Mouse (Mus musculus) spleen, embryonic (tissue): ENCODE measurements around the gene Manf.

ENCODE experiments used
- CTCF ChIA-PET: fragments of 350-600 bp; sonication (Branson Sonifier 250); formaldehyde crosslinking; loops from one replicate; lab custom pipeline; 2022; lab: Charles Lee

The Manf gene

DNA sequence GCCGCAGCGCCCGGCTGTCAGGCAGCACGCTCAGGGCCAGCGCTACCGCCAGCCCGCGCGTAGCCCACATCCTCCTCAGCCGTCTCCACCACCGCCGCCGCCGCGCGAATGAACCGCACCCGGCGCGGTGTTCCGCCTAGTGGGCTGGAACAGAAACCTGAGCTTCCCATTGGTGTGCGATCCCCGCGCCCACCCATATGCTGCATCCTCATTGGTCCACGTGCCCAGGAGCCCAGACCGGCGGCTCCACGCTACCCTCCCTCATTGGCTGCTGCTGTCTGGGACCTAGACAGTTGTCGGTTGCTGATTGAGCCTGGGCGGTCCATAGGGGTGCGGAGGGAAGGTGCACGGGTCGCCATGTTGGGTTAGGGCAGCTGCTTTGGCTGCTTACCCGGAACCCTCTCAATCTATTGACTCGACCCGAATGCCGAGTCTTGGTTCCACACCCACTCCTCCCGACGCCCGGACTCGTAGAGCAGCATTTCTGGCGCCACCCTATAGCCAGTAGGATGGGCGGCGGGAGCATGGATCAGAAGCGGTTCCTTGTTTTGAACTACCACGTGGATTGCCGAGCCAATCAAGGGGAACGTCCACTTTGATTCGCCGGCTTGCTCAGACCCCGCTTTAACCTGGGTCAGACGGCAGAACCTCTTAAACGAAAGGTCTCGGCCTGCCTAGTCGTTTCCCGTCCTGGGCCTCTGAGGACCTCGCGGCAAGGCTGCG, at the start of gene Manf:
Gene Manf (minus strand): TSS at position 151 of the 723 bp plus-strand sequence.
- CTCF ChIA-PET = no interaction called here

DNA sequence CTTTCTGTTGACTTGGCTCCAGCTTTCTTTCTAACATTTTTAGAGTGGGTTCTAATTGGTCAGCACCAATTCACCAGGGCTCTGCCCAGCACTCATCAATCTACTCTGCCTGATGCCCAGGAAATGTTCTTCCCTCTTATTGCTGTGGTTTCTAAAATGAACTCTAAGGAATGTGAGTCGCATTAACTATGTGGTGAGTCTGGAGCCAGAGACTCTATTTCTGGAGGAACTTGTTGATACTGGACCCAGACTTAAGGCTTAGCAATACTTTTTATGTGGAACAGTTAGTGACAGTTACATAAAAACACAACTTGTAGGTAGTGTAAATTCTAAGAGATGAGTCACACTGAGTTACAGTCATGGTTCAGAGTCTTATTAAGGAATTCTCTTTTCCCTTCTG, 43.2 kb upstream of the Manf start:
- CTCF ChIA-PET = no interaction called here

DNA sequence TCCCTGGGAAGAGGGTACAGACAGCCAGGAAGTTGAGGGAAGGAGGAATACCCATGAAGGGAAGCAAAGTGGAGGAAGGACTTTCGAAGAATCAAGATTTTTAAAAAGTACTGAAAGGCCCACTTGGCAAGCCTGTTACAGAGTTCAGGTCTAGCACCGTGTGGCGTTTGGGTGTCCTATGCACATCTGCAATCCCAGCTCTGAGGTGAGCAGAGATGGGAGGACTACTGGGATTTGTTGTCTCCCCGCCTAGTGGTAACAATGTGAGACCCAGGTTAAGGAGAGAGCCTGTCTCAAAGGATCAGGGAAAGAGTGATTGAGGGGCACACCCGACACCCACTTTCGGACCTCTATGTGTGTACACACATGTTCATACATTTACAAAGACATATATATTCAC, 23.1 kb upstream of the Manf start:
- CTCF ChIA-PET = no interaction called here

DNA sequence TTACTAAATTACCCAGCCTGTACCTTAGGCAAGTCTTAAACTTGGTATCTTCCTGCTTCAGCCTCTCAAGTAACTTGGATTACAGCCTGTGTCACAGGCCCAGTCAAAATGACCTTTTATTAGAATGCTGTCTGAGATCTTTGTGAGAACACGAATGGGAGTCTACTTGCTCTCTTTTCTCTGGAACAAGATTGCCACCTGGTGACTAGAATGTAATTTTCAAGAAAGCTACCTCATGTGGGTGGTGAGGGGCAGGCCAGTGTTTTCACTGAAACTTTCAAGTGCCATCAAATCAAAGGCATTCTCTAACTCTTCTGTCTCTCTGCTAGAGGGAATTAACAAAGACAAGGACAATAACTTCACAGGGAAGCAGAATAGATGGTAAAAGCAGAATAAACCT, 22.0 kb upstream of the Manf start:
- CTCF ChIA-PET = no interaction called here

DNA sequence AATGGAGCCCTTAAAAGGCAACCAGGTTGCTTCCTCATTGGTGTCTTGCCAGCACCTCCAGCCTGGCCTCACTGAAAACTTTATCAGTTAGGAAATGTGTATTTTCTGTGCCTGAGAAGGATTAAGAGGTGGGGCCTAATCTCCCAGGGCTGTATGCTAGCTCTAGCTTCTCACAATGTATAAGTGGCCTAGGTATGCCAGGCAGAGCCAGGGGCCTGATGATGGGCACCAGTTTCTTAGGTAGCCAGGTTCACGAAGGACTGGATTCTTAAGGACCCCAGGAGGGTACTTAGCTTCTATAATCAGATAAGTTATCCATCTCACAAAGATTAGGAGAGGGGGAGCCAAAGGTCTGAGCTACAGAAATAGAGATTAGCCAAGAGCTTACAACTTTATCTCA, 19.8 kb upstream of the Manf start:
- CTCF ChIA-PET = no interaction called here

DNA sequence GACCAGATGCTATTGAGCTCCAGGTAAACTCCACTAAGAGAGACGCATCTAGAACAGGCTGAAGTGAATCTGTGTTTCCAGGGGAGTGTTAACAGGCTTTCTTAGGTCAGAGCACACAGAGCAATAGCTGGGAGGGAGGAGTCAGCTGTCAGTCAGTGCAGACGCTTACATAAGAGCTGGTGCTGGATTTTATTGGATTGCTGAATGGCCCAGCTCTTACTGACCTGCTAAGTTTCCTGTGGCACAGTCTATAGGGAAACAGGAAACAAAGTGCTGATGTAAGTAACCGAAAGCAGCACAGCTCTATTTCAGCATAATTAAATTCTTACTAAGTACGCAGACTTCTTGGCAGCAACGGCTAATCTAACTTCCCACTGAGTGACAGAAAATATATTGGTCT, 16.9 kb upstream of the Manf start:
- CTCF ChIA-PET = no interaction called here

DNA sequence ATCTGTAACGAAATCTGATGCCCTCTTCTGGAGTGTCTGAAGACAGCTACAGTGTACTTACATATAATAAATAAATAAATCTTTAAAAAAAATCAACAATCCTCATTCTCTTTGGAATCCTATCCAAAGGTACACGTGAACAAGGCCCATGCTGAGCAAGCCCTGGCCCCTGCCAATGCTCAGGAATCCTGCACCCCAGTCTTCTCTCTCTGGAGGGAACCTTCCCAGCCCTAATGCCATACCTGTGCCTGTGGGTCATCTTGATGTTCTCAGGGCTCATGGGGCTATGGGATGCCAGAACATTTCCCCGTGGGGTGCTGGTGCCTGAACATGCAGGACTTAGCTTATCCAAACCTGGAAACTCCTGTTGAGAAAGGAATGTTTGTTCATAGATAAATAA, 16.4 kb upstream of the Manf start:
- CTCF ChIA-PET = no interaction called here

DNA sequence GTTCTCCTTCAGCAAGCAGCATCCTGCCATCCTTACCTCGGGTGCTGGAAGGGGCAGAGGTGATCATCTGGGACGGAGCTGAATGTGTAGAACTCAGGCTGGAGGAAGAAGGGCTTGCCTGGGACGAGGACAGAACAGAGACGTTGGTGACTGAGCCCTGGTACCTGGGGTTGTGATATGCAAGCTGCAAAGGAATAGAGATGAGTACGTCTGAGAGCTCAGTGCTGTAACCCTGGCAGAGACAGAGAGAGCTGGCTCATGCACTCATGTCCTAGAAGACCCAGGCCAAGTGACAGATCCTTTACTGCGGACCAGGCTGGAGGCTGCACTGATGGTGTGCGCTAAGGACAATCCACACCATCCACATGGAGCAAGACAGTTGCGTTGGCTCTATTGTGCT, 14.8 kb upstream of the Manf start:
- CTCF ChIA-PET = interaction anchor here (0.5 kb wide), 1 partner anchor 39 kb away, joined by 3 read pairs; no protein-coding TSS in a partner anchor

DNA sequence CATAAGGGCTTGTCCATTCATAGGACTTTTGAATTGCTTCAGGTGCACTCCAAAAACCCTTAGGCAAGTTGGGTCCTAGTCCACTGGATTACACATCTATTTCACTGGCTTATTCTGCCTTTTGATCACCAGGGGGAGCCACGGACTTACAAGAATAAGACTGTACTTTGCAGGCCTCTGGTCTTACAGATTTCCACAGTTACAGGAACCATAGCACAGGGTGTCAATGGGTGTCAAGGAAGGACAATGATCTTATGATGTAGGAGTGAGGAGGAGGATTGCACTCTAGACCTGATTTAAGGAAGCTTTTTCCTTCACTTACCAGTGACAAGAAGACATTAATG, 12.0 kb upstream of the Manf start:
- CTCF ChIA-PET = interaction anchor here (0.6 to 0.7 kb wide), 2 partner anchors 22 to 388 kb away, joined by 3 to 4 read pairs; no protein-coding TSS in a partner anchor

DNA sequence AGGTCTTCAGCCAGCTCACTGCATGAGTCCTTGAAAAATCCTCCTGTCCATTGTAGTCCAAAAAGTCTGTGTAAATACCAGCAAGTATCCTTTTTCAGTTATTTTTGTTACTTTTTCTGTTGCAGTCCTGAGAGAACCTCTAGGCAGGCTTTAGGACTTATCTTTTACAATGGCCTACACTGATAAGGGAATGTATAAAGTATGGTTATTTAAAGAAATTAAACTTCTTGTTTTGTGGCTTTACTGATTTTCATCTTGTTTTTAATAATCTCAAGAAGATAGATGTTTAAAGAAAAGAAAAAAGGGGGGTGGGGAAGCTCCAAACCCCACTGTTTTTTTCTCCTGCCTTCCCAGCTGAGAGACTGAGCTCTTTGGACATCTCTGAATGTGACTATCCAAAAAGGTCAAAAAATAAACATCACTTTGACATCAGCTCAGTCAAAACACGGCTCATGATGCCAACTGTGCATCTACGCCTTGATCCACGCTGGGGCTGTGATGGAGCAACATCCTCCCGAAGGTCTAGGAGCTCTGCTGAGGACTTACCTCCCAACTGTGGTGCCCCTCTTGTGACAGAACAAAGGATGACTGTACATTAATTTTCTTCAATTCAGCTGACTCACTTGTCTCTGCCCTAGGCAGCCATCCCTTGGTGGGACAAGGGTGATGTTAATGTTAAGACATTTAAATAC, 11.5 kb upstream of the Manf start:
- CTCF ChIA-PET = interaction anchor here (0.7 kb wide), 1 partner anchor 23 kb away, joined by 4 read pairs; no protein-coding TSS in a partner anchor

DNA sequence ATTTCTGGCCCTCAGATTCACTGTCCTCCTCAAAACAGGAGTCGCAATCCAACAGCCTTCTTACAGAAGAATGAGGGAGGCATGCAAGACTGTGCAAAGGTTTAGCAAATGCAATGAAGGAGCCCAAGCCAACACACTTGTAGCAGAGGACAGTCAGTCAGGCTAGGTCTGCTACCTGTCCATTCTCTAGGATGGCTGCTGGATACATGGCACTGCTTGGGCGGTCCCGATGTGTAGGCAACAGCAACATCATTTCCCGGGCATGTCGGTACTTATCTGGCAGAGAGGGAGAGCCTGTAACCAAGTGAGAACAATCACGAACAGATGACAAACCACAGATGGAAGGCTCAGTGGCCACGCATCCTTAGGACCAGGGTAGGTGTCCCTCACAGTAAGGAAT, 9.8 kb upstream of the Manf start:
- CTCF ChIA-PET = no interaction called here

DNA sequence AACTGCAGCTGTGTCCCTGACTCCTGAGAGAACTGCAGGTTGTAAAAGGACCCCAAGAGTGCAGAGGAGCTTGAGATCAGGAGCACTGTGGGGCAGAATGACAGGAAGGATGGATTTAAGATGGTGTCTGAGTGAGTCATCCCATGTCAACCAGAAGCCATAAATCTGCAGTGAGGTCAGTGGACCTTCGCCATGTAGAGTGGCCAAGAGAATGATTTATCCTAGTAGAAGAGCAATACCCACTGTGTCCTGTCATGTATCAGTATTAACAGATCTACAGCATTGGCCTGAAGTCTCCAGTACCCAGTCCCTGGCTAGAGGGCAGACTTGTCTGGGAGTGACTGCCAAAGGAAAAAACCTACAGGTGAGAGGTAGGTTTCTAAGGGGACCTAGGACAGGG, 7.1 kb upstream of the Manf start:
- CTCF ChIA-PET = no interaction called here

DNA sequence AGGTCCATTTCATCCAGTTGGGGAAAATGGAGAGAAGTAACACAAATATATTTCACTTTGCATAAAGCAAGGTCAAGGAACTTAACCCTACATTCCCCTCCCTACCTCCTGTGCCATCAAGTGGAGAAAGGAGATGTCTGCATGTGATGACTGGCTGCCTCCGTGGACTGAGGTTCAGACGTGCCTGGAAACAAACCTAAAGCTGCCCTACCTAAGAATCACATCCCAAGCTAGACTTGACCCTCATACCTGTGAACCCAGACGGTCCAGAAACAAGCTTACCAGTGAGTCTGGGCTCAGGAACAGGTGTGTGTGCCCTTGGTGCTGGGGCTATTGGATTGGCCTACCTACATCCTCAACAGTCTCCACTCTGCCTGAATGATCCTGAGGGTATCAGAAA, 1.5 kb upstream of the Manf start:
- CTCF ChIA-PET = no interaction called here

DNA sequence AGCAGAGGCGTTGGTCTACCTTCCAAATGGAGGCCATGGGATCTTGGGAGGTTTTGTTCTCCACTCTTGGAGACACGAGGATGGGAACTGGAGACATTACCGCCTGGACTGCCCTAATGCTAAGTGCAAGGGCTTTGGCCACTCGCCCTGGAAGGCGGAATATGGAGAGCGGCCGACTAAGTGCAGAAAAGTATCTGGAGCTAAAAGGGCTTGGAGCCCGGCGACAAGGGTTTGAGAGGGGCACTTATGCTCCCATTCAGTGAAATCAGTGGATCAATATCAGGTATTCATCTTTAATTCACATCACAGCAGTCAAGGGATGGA, 735 bp upstream of the Manf start:
- CTCF ChIA-PET = no interaction called here

DNA sequence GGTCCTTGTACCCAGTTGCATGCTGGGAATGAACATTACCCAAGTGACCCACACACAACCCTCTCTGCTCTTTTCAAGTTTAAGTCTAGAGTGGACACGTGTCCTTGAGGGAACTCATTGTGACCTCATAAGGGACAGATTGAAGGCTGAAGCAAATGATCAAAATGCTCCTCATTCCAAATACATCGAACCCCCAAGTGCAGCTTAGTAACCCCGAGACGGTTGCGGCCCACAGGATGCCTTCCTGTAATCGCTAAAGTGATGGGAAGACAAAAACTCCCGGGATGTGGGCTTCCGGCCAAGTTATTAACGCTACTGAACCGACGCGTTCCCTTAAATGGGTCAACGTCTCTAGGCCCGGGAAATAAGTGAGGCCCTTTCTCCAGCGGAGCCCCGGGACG, 438 bp downstream of the Manf start:
- CTCF ChIA-PET = no interaction called here

DNA sequence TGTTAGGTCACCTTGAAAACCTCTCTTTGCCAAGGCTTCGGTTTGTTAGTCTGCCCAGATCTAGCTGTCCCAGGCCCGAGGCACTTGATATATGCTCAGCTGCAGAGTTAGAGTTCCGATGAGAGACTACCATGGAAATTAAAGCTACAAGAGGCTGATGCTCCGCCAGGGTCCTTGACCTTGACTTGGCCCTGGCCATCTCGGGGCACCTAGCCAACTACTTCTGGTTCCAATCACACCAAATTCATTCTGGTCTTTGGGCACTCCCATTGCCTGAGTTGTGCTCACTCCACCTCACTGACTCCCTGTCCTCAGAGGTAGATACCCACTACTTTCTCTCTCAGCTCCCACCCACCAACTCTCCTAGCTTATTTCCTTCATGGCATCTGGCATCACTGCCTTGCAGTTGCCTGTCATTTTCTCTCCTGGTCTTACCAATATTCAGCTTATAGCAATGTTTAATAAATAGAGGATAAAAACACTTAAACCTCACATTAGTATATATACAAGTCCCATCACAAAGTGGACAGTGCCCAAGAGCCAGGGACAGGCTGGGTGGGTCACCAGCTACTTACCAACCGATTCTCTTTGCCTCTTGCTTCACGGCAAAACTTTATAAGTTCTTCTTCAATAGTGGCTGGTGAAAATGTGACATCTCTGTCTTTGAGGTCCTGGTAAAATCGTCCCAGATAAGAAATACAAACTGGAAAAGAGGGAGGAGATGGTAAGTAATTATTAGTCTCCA, 1.1 kb downstream of the Manf start:
- CTCF ChIA-PET = interaction anchor here (0.7 kb wide), 1 partner anchor 682 kb away, joined by 3 read pairs; no protein-coding TSS in a partner anchor

DNA sequence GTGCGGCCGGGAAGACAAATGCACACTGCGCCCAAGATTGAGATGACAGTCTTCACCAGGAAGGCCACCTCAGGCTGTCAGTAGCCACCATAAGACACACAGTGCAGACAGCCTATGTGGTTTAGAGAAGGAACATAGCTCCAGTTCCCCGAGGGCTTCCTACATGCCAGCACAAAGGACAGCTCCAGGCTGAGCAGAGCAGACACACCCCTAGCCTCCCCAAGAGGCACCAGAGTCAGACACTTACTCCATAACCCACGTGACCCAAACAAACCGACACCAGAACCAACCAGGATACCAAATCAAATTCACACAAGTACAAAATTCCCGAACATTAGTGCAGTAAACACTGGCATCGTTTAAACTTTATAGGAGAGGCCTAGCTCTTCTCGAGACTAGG, 2.5 kb downstream of the Manf start:
- CTCF ChIA-PET = no interaction called here

DNA sequence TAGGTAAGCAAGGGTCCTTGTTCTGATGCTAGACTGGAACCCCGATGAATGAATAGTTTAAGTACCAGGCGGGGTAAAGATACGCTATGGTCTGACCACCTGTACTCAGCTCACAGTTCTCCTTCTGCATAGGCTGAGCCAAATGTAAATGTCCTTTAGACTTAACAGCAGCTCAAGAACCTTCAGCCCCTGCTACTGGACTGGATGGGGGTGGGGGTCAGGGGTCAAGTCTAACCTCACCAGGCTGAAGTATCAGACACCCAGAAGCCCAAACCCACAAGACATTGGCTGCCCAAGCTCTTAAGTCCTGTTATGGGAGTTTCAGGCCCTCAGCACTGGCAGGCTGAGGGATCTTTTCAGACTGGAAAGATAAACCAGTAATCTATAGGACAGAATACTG, 3.4 kb downstream of the Manf start:
- CTCF ChIA-PET = no interaction called here

DNA sequence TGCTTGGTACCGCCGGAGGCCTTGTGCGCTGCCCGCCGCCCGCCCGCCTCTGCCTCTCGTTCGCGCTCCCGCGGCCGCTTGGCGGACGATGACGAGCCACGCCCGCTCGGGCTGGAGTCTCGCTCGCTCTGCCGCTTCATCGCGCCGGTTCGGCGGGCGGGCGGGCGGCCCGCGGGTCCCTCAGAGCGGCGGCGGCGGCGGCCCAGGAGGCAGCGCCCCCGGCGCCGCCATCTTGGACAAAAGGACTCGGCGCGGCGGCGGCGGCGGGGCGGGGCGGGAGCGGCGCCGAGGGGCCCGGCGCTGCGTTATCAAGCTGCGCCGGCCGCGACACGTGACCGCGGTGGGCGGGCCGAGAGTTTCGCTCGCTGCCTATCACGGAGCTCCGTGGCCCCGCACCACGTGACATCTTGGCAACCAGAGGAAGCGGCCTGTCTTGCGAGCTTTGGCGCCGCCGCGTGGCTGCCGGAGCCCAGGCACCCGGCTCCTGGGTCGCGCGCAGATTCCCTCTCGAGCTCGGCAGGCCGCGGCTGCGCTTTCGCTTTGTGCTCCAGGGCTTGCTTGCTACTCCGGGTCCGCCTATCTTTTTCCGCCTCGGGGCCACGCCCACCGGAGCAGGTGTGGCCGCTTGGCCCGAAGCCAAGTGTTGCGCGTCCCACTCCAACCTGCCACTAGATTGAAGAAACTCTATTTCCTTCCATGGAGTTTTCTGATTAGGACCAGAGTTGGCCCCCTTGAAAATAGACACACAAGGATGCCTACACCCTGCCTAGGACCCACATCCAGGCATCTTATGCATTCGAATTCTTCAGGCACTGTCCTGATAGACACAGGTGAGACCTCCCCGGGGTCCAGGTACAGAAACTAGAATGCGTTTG, 4.7 kb downstream of the Manf start, which contains the start of gene Rbm15b:
Gene Rbm15b (minus strand): TSS at position 601 of the 875 bp plus-strand sequence.
- CTCF ChIA-PET = interaction anchor here (0.7 kb wide), 1 partner anchor 199 kb away, joined by 3 read pairs; no protein-coding TSS in a partner anchor

DNA sequence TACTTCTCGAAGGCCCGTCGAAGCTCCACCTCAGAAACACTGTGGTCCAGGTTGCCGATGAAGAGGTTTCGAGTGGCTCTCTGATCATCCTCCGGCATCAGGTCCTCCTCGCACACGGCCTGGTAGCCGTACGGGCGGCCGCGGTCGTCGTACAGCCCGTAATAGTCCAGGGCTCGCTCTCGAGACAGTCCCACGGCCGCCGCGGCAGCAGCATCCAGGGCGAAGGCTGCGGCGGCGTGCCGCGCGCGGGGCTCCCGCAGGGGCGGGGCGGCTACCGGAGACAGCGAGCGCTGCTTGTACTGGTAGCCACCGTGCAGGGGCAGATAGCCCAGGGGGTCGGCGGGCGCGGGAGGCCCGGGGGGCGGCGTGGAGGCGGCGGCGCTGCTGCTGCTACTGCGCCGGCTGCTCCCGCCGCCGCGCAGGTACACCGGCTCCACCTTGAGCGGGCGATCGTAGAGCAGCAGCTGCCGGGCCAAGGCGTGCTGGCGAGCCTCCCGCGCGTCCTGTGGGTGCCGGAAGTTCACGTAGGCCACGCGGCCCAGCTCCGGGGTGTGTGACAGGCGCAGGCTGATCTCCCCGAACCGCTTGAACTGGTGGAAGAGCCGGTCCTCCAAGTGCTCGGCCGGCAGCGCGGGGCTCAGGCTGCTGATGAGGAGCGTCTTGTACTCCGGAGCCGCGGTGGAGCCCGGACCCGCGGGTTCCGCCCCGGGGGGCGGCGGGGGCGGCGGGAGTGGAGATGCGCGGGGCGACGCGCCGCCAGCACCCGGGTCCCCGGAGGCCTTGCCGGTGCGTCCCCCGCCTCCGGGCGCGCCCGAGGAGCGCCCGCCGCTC, 5.7 kb downstream of the Manf start:
- CTCF ChIA-PET = no interaction called here
